Mouse (Mus musculus) Patski (cell line): ENCODE results near the gene Hcfc2. TPM values are rescaled to one million over a fixed set of nuclear protein-coding genes. Genes with fewer than 3 reads are reported as not detected.
A peak's percentile ranks its signal among the peaks of the same experiment; 100 is the strongest.

ENCODE experiments used
- ATAC-seq: fragments of 100-300 bp; one replicate; pipeline ENCODE4 v1.8.0; 2021
- CTCF ChIA-PET: fragments of 350-600 bp; sonication (Branson Sonifier 250); formaldehyde crosslinking; loops from one replicate; lab custom pipeline; 2022; ENCODE audit warnings: inconsistent platforms; lab: Charles Lee
- POLR2A ChIA-PET: fragments of 350-600 bp; sonication (Branson Sonifier 250); formaldehyde crosslinking; loops from one replicate; lab custom pipeline; 2022; ENCODE audit warnings: antibody characterized with exemption, inconsistent platforms; lab: Charles Lee
- DNase-seq: peaks from one replicate; pipeline ENCODE4 v3.0.0-alpha.2; 2011; ENCODE audit warnings: low read depth, low spot score
- H3K27me3 ChIP-seq: fragments of 371-371 bp; one replicate; pipeline ENCODE4 v1.5.1; 2021
- CTCF ChIP-seq: fragments of 100-300 bp; IDR thresholded peaks from one replicate; pipeline ENCODE4 v1.5.1; 2021
- in situ Hi-C: fragments of 300-500 bp; cut with MboI; formaldehyde crosslinking; loops from 3 replicates; pipeline ENCODE4 v1.11.1; 2018; ENCODE audit warnings: low pct_unique_long_range_greater_than_20kb, mixed read lengths
- polyA plus RNA-seq: library from polyadenylated mRNA; unstranded; gene quantifications from one replicate; pipeline ENCODE4 v1.2.3, GENCODE M21; 2021

The Hcfc2 gene
- polyA plus RNA-seq, 1 experiment from 2014 or later, result 22.4 TPM

DNA sequence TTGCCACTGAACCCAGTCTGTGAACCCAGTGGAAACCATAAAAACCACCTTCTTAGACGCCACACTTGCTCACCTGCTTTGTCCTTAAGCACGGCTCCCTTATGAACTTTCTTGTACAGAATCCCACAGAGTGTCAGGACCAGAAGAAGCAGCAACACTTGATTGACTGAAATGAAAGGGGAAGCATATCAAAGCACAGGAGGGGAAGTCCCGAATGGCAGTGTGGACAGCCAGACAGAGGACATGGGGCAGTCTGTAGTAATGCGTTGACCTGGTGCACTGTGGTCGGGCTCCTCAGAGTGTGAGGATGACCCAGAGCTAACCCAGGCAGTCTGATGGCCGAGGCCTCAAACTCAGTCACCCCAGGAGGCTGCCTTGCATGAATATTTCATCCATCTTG is 25.8 kb upstream of the Hcfc2 start:
- DNase-seq (no peak), ATAC-seq (no peak)
- no peak for TF ChIP-seq CTCF
- no peaks in the 10 kb centered on the region for H3K27me3 ChIP-seq
- POLR2A ChIA-PET, result no interaction called here
- in situ Hi-C loops, result loop anchor here (25.0 kb wide), 1 partner anchor 542 kb away; no protein-coding TSS in a partner anchor
- CTCF ChIA-PET, result interaction anchor here (1.5 kb wide), 1 partner anchor 15 kb away, joined by 3 read pairs; no protein-coding TSS in a partner anchor

DNA sequence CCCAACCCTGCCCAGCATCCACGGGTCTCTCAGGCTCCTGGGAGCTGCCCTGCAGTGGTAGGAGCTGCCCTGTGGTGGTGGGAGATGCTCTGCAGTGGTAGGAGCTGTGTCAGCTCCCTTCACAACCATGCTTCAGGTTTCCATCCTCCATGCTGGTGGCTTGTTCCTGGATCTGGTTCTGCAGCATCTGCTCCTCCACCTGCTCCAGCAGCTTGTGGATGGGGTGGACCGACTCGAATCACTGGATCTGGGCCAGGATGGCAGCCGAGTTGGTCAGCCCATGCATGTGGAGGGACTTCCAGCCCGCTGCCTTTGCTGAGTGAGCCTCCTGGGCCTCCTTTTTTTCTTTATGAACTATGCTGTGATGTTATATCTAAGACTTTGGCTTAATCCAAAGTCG is 19.0 kb upstream of the Hcfc2 start:
- ATAC-seq, result no peak
- in situ Hi-C loops, result no loop called here
- ChIA-PET CTCF (no interaction called here), POLR2A (no interaction called here)
- DNase-seq, result no peak
- TF ChIP-seq CTCF, result no peak
- H3K27me3 ChIP-seq, result no peaks in the 10 kb centered on the region

DNA sequence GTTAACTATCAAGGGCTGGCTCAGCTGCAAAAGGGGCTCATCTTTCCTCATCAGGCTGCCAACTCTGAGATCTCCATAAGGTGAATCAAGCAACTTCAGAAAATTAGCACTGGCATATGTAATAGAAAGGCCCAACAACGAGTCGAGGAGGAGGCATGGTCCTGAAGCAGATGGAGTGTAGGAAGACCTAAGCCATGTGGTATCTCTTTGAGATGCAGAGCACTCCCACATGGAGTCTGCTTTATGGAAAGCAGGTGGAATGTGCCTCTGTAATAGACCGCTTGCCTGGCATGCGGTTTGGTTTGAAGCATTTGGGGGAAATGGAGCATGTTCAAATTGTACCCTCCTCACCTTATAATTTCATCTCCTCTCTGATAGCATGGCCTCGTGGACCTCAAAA is 15.2 kb upstream of the Hcfc2 start:
- no peaks in the 10 kb centered on the region for H3K27me3 ChIP-seq
- in situ Hi-C loops, result no loop called here
- DNase-seq, result no peak
- ATAC-seq, result no peak
- POLR2A ChIA-PET, result no interaction called here
- CTCF ChIA-PET, result no interaction called here
- no peak for TF ChIP-seq CTCF

DNA sequence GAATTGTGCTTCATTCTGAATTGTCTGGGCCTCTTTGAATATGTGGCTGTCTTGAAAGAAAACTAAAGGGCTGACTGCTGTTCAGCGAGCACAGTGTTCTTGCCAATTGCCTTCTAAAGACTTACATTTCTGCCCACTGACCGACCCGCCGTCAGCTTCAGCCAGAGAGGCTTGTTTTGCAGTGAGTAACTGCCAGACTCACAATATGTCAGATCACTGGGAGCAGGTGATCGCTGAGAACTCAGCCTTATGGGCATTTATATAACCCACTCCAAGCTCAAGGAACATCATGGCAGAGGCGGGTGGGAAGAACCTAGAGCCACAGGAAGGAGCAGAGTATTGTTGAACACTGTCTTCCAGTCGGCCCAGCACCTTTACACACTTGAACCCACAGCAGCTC is 14.3 kb upstream of the Hcfc2 start:
- DNase-seq (no peak), ATAC-seq (no peak)
- ChIA-PET CTCF (no interaction called here), POLR2A (no interaction called here)
- no peaks in the 10 kb centered on the region for H3K27me3 ChIP-seq
- in situ Hi-C loops, result no loop called here
- TF ChIP-seq CTCF, result no peak

DNA sequence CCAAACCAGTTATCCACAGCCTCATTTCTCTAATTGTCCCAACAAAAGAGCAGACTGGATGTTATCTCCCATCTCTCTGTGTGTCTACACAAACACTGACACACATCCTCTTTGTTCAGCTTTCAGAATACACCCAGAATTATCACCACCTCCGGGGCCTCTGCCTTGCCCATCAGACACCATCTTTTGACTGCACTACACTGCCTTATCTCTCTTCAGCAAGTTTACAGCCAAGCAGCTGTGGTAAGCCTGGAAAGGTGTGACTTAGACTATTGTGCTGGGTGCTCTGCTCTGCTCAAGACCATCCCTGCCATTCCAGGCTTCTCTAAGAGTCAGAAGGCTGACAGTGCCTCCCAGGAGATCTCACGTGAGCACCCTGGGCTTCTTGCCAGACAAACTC is 10.5 kb upstream of the Hcfc2 start:
- no peak for DNase-seq
- no peaks in the 10 kb centered on the region for H3K27me3 ChIP-seq
- ChIA-PET CTCF (interaction anchor here (1.5 kb wide), 1 partner anchor 16 kb away, joined by 3 read pairs; no protein-coding TSS in a partner anchor), POLR2A (no interaction called here)
- ATAC-seq, result no peak
- in situ Hi-C loops, result no loop called here
- TF ChIP-seq CTCF, result no peak

DNA sequence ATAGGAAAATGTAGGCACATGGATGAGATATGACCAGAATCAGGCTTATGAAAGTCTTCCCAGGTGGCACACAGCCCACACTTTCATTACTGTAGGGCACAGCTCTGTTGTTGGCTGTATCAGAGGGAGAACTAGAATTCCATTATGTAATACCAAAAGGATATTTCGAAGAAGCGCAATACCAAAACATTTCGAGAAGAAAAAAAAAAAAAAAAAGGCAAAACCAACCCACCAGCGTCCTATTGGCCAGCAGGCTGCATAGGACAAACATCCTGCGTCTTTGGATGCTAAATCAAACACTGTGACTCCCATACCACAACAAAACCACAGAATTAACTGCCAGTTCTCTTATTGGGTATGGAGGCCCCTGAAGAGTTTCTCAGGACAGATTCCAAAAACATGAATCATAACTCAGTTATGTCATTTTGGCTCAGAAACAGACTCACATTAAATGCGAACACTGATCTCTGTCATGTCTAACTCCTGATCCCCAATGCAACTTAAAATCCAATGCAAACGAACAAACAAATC is 6.2 kb upstream of the Hcfc2 start:
- no peak for TF ChIP-seq CTCF
- ATAC-seq (peak; percentile 87), DNase-seq (peak; percentile 54)
- no peaks in the 10 kb centered on the region for H3K27me3 ChIP-seq
- POLR2A ChIA-PET, result interaction anchor here (0.6 kb wide), 1 partner anchor 168 kb away, joined by 3 read pairs; no protein-coding TSS in a partner anchor
- CTCF ChIA-PET, result no interaction called here
- in situ Hi-C loops, result no loop called here

DNA sequence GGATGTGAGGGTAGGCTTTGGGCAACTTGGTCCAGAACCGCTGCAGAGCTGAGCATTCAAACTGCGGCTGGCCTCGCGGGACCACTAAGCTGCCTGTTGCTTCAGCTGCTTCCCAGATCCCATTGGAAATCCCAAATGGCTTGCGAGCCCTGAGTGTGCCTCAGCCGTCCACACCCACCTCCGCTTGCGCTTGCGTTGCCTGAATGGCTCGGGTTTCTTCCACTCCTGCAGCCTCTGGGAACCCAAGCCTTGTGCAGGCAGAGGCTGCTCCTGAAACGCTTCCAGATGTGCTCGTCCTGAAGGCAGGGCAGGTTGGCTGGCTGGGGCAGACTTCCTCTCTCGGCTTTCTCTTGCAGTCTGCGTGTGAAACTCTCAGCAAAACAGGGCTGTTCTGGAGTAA is 5.5 kb upstream of the Hcfc2 start, which contains the start of gene Glt8d2:
Glt8d2 (minus strand) TSS at position 157 of the 400 bp plus-strand sequence.
- CTCF ChIA-PET, result no interaction called here
- ATAC-seq, result no peak
- no peak for TF ChIP-seq CTCF

DNA sequence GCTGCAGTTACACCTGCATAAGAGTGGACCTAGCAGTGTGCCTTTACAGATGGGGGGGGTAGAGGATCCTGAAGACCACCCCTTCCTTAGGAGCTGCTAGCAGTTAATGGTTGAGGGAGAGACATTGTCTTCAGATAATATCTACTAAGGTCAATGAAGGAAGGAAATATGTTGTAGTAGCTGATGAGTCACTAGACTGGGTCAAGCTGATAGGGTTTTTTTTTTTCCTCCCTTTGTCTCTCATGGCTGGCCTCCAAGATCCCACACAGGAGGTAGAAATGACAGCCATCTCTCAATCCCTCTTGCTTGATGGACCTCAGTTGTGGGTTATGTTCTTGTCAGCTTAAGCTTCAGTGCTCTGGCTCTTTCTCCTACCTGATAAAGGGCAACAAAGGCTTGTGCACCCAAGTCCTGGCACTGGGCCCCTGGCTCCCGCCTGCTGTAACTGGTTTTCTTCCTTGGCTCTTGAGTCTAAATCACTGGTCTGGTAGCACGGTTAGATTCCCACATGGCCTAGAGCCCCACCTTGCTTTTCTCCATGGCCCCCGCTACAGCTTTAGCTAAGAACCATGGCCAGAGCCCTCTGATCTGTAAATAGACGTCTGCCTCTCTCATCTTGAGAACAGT is 606 bp downstream of the Hcfc2 start:
- no peaks in the 10 kb centered on the region for H3K27me3 ChIP-seq
- ChIA-PET CTCF (no interaction called here), POLR2A (no interaction called here)
- in situ Hi-C loops, result no loop called here
- TF ChIP-seq CTCF, result no peak
- no peak for DNase-seq
- ATAC-seq, result no peak

More for the DNA sequence above, 5.5 kb upstream of the Hcfc2 start, which contains the start of gene Glt8d2:
- no peak for DNase-seq
- in situ Hi-C loops, result no loop called here
- POLR2A ChIA-PET, result interaction anchor here (0.6 kb wide), 1 partner anchor 167 kb away, joined by 3 read pairs; no protein-coding TSS in a partner anchor
- no peaks in the 10 kb centered on the region for H3K27me3 ChIP-seq

DNA sequence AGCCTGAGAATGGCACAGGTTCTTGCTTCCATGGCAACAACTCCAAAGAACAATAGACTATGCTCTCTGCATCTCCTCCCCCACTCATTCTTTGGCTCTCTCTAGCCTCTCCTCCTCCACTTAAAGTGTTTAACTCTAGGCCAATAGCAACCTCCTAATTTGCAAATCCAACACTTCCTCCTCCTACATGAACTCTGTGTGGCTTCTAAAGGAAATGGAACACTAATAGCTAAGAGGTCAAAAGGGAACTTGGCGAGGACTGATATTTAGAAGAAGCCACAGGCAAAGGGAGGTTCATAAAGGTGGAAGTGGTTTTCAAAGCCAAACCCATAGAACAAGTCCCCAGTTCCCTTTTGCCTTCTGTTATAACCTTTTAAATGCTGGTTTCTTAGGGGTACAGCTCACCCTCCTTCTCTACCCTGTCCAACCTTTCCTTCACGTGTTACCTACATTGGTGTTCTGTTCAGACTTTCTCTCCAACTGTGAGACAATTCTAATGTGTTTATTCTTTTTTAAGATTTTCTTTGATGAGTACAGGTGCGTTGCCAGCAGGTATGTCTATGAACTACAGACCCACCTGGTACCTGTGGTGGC is 1.4 kb downstream of the Hcfc2 start:
- TF ChIP-seq CTCF, result no peak
- DNase-seq, result no peak
- POLR2A ChIA-PET, result no interaction called here
- CTCF ChIA-PET, result no interaction called here
- in situ Hi-C loops, result no loop called here
- ATAC-seq, result no peak
- H3K27me3 ChIP-seq, result no peaks in the 10 kb centered on the region

DNA sequence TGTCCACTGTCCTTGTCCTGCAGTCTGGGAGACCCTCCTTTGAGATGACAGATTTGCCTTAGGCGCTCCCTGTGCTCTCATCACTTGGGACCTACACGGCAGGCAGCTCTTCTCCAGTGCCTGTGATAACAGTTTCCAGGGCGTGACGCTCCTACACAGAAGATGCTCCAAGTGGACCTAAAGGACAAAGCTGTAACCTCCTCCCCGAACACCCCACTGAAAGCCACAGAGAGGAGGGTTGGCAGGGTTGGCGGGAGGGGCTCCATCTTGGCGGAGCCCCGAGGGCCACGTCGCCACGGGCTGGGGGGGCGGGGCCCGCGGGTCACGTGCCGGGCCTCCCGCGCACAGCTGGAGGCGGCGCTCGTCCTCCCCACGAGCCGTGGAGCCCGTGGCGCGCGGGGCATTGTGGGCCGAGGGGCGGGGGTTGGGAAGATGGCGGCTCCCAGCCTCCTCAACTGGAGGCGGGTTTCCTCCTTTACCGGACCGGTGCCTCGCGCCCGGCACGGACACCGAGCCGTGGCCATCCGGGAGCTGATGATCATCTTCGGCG is 2.8 kb downstream of the Hcfc2 start:
- H3K27me3 ChIP-seq, result no peaks in the 10 kb centered on the region
- ChIA-PET CTCF (interaction anchor here (1.2 kb wide), 1 partner anchor 10 kb away, joined by 3 read pairs; no protein-coding TSS in a partner anchor), POLR2A (interaction anchor here (0.8 kb wide), 1 partner anchor 13 kb away, joined by 3 read pairs; no protein-coding TSS in a partner anchor)
- no peak for TF ChIP-seq CTCF
- no peak for DNase-seq
- in situ Hi-C loops, result no loop called here
- peak; percentile 95 for ATAC-seq
